Mouse (Mus musculus) regulatory T cell (primary cell): ENCODE results near the gene Phlda3.

Source experiments
- in situ Hi-C: fragments of 300-600 bp; cut with MboI, MseI; formaldehyde crosslinking; loops from one replicate; pipeline ENCODE4 v1.15.1; 2025; ENCODE audit warnings: high pct_unique_total_duplicates

The Phlda3 gene

DNA sequence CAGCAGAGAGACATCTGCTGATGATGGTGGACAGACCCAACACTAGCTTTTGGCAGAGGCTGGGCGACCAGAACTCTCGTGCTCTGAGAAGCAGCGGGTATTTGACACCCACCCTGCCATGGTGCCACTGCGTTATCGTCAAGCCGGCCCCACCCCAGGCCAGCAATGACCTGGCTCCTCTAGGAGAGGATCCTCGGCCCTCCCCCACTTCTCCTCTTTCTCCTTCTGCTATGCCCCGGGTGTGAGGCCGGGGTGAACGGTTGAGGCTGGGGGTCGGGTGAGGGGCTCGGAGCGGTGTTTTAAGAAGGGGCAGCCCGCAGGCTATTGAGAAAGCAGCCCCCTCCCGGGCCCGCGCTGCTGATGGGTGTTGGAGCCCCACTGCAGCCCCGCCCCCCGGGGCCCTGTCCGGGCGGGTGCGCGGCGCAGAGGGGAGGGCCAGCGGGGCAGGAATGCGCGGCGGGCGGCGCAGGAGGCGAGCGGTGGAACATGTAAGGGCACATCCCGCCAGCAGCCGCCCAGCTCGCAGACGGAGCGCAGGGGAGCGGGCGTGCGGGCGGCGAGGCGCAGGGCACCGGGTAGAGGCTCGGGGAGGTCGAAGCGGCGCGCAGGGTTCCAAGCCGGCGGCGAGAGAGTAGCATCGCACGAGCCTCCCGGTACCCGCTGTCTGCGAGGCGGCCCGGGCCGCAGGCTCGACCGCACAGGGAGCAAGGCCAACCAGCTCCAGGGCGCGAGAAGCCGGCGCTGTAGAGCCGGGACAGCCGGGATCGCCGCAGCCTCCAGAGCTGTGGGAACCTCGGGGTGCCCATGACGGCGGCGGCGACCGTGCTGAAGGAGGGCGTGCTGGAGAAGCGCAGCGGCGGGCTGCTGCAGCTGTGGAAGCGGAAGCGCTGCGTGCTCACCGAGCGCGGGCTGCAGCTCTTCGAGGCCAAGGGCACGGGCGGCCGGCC, at the start of gene Phlda3:
Gene Phlda3 (plus strand): TSS at position 475 of the 947 bp plus-strand sequence.
- in situ Hi-C loops, result no loop called here

DNA sequence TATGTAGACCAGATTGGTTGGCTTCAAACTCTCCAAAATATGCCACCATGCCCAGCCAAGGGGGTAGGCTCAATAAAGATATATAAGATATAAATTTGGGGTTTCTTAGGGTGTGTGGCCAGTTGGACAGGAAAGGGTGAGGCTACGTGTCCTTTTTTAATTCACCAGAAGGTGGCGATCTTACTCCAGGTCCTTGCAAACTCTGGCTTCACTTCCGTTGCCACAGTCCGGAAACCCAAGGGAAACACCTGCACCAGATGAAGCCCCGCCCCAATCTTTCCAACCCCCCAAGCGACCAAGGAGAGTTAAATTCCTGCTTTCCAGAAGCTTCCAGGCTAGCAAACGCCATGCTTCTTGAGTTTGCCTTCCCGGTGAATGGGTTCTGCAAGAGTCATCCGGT, 46.4 kb upstream of the Phlda3 start:
- in situ Hi-C loops, result loop anchor here (5.0 kb wide), 1 partner anchor 33 kb away; no protein-coding TSS in a partner anchor

DNA sequence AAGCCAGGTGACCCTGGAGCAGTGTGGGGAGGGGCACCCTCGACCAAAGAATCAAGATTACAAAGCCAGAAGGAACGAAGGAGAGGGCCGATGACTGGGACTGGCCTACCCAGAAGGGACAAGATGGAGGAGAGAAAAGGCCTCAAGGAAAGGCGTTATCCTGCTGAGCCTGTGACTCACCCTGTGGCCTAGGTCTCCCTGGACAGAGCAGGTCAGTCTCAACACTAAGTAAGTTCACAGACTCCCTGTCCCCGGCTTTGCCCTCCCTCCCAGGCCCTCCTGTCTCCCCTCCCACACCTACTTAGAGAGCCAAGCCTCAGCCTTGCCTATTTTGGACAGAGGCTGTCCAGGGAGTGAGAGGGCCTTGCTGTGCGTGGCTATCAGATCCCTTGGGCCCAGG, 45.9 kb upstream of the Phlda3 start, which contains the start of gene Csrp1:
Gene Csrp1 (plus strand): TSS at position 79 of the 400 bp plus-strand sequence.
- in situ Hi-C loops, result loop anchor here (5.0 kb wide), 2 partner anchors 32 to 62 kb away; no protein-coding TSS in a partner anchor

DNA sequence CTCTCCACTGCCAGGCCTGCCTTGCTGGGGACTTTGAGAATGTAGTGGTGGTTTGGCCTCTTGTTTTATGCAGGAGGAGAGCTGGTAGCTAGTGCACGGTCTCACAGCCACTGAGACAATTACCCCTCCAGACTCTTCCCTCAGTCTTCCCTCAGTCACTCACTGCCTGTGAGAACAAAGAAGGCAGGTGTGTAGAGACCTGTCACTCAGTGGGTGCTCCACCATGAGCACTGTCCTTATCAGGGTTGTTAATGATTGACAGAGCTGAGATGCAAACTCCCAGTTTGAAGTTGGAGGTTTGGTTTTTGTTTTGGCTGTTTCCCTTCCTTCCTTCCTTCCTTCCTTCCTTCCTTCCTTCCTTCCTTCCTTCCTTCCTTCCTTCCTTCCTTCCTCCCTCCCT, 42.9 kb upstream of the Phlda3 start:
- in situ Hi-C loops, result loop anchor here (5.0 kb wide), 1 partner anchor 59 kb away; no protein-coding TSS in a partner anchor

DNA sequence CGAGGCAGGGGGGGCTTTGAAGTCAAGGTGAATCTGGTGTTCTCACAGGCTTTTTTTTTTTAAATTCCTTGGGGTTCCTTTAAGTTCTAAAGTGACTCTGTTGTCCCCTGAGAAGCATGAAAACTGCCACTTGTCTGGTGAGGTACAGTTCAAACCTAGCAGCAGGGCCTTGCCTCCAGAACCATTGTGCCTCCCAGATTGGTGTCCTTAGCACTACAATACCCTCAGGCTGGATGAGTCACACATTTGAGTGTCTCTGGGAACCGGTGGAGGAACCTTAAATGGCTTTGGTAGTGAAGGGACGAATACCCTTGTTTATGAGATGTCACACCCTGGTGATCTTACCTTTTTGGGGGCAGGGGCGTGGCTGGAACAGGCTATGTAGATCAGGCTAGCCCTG, 41.8 kb upstream of the Phlda3 start:
- in situ Hi-C loops, result loop anchor here (5.0 kb wide), 1 partner anchor 58 kb away; no protein-coding TSS in a partner anchor

DNA sequence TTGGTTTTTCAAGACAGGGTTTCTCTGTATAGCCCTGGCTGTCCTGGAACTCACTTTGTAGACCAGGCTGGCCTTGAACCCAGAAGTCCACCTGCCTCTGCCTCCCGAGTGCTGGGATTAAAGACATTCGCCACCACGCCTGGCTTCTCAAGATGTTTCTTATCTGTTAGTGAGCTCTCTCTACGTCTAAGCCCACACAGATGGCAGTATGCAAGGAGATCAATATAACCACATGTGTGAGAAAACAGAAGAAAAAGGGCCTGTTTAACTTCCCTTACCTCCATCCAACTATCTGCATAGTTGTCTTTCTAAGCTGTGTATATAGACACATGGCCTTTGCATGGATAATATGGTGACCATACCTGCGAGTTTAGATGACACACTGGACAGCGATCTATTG, 40.6 kb upstream of the Phlda3 start:
- in situ Hi-C loops, result no loop called here

DNA sequence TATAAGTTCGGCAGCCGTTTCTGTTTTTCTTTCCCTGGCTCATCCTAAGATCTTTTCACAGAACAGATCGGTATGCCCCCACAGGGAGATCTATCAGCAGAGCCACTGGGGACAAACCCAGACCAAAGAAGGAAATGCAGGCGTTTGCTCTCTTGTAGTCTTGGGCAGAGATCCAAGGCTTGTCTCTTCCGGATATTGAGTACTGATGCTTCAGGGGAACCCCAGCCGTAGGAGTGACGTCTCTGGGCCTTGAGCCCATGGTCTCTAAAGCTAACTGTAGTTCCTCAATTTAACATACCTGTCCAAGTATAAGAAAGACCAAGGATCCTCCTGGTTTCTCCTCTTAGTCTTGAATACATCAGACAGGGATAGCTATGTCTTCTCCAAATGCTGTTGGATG, 40.0 kb upstream of the Phlda3 start:
- in situ Hi-C loops, result no loop called here

DNA sequence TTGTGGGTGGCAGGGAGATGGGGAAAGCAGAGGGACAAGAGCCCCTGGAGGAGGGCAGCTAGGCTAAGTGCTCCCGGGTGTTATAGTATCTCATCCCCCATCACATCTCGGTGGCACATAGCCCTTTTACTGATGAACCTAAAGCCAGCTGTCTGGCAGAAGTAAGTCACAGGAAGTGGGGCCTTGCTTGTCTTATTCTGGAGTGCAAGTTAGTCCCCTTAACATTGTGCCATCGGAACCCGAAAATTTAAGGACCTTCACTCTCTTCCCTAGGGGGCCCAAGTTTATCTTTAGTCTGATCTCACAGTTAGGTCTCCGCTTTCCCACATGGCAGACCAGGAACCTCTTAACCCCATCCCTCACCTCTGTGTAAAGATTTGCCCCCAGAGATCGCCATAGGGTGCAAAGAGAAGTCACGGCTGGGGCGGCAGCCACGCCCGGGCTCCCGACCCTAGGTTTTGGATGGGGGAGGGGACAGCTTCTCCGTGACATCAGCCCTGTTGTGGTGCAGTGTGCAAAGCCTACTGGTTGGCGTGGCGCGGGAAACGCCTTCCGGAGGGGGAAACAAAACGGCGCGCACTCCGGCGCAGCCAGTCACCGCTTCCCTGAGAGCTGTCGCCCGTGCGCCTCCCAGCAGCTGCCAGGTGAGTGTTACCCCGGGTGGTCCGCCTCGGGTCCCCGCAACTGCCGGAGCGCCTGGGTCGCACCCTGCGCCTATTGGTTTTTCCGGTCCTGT, 37.1 kb upstream of the Phlda3 start:
- in situ Hi-C loops, result no loop called here

DNA sequence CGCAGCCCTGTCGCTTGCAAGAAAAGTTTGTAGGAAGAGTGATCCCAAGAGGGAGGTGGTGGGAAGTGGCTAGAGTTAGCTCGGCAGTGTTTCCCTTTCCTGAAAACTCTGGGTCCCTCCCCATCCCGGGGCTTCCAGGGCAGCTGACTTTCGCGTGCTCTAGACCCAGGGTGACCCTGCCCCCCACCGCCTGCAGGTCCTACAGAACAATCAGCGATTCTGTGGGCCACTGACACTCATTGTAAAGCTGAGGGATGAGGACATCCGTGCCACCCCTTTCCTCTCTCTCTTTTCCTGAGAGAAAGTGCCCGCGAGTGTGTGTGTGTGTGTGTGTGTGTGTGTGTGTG, 36.6 kb upstream of the Phlda3 start:
- in situ Hi-C loops, result no loop called here

DNA sequence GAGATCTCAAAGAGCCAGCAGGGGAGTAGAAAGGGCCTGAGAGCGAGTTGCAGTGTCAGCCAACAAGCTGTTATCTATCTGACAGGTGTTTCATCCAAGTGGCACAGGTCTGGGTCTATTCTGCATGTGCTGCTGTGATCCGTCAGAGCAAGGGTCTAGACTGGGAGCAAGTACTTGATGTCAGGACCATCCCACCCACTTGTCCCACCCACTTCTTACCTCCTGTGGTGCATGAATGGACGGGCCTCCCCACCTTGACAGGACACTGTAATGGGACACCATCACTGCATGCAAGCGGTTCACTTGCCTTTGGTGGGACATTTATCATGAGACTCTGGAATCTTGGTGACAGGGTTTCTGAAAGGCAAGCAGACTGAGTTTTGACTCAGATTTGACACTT, 36.1 kb upstream of the Phlda3 start:
- in situ Hi-C loops, result no loop called here

DNA sequence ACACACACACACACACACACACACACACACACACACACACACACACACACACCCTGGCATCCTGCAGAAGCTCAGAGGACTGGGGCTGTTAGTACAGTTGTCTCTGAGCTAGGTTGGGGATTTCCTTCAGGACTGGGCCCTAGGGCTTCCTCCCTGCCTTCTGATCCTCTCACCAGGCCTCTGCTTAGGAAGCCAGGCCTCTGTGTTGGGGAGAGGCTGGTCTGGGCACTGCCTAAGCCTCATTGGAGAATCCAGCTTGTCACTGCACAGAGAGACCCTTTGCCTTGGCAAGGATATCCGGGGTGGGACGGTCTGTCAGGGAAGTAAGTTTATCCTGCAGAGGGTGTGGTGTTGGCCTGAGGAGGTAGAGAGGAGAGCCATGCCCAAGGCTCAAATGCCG, 35.6 kb upstream of the Phlda3 start:
- in situ Hi-C loops, result no loop called here

DNA sequence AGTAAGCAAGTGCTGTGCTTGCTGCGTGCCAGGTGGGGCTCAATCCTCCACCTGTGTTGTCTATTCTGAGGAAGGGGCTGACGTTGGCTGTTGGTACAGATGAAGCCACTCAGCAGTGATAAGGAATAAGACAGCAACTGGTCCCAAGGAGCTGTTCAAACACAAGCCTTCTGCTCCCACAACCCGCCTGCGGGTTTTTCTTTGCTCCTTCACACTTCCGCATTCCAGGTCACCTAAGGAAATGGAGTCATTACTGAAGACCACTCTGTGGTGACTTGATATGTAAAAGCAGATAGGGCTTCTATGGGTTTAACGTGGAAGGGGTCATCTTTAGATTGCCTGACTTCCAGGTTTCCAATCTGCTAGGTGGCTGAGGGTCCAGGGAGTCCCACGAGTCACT, 34.5 kb upstream of the Phlda3 start:
- in situ Hi-C loops, result no loop called here

DNA sequence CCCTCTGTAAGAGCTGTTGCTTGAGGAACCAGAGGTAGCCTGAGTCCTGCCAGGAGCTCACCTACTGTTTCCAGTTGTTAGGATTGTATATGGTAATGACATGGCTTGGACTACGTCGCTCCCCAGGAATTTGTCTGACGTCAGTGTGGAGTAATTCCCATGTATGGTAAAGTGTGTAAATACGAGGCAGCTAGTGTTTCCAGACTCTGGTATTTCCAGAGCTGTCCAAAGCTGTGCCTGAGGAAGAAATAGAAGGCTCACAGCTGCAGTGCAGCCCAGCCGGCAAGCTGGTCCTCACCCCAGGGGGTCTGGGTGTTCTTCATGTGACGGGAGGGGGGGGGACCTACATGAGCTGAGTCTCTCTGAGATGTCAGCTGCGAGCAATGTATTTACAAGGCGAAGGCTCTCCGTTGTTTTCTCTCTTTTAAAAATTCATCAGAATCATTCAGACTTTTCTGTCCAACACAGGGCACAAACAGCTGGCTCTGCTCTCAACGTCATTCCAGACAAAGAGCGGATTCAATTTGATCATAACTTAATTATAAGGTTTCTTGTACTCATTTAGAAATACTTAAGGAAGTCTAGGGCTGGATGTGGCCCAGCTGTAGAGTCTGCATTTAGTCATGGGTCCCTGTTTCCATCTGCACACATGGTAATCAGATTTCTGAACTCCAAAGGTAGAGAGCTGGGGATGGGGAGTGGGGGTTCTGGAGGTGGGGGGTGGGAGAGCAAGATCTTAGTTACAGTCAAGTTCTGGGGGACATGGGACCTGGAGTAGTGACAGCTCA, 33.8 kb upstream of the Phlda3 start:
- in situ Hi-C loops, result no loop called here

DNA sequence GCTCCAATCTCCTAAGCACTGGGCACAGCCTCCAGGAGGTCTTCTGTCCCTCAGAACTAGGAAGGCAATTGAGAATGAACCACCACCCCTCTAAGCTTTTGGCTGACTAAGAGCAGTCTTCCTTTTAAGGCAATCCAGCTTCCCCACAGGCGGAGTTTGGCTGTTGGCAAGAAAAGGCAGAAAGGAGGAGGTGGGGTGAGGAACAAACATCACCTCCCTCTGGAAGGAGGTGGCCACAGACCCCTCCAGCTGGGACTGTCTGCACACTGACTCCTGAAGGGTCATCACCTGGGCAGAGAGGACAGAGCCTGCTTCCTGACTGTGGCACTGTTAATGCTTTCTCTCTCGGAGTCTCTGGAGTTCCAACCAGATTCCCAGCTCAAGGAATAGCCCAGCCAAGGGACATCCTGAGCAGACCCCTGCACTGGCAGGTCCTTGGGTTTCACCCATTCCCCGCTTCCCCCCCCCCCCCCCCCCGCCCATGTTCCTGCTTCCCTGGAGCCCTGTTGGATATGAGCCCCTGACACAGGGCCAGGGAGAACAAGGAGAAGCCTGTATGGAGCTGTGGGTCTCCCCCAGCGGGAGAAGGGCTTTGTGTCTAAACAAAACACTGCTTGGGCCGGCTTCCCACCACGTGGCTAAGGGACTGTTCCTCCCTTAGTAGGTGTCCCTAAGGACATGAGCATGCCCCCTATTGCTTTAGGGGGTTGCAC, 31.5 kb upstream of the Phlda3 start:
- in situ Hi-C loops, result no loop called here

DNA sequence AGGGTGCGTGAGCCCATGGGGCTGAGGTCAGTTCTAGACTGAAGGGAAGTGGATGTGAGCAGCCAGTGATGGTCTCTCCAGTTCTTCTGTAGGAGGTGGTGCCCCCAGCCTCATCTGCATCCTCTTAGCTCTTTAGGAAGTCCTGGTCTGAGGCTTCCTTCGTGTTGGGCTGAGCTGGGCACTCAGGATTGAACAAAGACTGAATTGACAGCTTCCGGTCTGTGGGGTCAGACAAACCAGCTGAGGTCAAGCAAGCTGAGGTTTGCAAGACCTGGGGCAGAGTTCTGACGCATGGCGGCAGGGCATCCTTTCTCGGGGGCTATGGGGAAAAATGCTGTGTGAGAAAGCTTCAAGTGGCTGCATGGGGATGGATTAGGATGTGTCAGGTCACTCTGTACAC, 30.5 kb upstream of the Phlda3 start:
- in situ Hi-C loops, result no loop called here

DNA sequence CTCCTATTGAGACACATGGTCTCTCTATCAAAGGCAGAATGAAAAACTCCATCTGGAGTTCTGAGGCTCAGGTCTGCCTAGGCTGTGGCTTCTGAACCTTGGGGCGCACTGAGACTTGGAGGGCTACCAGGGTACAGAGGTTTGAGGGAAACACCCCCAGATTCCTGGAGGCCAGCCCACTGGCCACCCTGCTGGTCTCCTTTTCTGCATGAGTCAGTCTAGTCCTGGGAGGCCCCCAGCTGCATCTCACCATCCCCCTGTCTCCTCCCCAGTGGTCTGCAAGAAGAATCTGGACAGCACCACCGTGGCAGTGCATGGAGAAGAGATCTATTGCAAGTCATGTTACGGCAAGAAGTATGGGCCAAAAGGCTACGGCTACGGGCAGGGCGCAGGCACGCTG, 20.9 kb upstream of the Phlda3 start:
- in situ Hi-C loops, result no loop called here

DNA sequence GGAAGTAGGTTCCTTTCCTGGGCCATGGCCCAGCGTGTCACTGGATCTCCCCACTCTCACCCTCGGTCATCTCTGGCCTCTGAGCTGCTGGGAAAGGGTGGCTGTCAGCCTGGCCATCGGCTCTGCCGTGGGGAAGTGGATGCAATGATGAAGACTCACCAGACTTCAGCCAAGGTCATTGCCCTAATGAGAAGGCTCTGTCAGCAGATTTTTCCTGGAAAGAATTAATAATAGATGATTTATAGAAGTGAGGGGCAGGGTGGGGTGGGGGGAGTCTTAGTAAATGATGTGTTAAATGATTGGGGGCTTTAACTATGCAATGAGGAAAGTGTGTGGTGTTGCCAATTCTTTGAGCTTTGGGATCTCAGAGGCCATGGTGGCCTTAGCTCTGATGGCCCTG, 19.7 kb upstream of the Phlda3 start:
- in situ Hi-C loops, result no loop called here

DNA sequence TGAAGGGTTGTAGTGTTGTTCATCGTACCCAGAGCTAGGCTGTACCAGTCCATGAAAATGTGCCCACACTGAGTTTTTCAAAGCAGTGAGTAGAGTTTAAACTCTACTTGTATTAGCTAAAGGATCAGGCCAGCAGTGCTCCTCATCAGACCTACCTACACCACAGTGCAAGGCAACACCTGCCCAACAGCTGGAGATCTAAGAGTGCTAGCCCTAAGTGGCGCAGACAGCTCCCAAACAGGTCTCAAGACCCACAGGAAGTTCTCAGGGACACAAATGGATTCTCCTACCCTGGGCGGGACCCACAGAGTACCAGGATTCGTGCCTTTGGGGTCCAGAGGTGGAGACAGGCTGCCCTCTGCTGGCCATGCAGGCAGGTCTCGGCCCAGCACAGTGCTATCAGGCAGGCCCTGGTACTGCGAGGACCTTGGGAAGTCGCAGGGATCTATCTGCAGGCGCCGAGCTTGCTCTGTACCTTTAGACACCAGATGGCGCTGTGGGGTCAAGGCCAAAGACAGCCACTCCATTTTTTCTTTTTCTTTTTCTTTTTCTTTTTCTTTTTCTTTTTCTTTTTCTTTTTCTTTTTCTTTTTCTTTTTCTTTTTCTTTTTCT, 13.1 kb upstream of the Phlda3 start:
- in situ Hi-C loops, result loop anchor here (5.0 kb wide), 1 partner anchor 36 kb away; no protein-coding TSS in a partner anchor

DNA sequence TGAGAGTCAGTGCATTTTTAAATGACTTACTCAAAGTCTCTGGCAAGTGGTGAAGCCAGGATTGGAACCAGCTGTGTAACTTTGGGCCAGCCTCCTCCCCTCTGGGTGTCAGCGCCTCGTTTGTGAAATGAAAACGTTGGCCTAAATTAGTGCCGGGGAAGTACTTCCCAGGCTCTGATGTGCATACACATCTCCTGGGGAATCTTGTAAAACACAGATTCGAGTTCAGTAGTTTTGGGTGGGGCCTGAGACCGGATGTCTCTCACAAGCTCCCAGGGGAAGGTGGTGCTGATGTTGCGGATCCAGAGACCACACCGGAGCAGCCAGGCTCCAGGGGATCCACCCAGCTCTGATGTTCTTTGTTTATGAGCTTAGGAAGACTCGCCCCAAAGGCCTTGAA, 10.6 kb upstream of the Phlda3 start:
- in situ Hi-C loops, result no loop called here

DNA sequence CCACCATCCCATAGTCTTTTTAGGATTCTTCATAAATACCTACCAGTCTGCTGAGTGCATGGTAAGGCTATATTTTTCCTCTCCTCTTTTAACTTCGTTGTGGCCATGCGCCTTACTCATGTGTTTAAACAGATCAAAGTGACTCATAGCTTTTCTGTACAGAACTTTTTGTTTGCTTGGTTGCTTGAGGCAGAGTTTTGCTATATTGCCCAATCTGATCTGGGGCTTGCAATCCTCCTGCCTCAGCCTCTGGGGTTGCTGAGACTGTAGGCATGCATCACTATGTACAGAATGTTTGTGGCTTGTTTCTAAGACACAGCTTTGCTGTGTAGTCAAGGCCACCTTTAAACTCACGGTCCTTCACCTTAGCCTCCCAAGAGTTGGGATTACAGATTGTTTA, 10.0 kb upstream of the Phlda3 start:
- in situ Hi-C loops, result no loop called here

DNA sequence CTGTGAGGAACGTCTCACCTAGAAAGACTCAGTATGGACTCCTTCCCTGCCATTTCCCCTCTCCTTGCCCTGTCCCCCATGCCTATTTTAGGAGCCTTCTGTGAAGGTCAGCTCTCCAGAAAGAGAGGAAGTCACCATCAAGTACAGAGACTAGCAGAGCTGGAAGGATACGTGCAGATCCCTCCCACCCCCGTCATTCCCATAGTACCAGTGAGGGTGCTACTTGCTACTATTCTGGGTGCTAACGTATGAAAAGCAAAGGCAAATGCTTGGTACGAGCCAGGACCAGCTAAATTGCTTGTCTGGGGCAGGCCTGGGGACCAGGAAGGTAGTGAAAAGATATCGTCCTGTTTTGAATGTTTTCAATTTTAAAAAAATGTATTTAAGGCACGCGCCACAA, 8.6 kb upstream of the Phlda3 start:
- in situ Hi-C loops, result no loop called here
